Mouse (Mus musculus): ENCODE results near the gene Piwil4. TPM values are rescaled to one million over a fixed set of nuclear protein-coding genes. Genes with fewer than 3 reads are reported as not detected.

Piwil4 gene
- polyA plus RNA-seq, 1 experiment from 2014 or later, result 0.08 TPM

DNA sequence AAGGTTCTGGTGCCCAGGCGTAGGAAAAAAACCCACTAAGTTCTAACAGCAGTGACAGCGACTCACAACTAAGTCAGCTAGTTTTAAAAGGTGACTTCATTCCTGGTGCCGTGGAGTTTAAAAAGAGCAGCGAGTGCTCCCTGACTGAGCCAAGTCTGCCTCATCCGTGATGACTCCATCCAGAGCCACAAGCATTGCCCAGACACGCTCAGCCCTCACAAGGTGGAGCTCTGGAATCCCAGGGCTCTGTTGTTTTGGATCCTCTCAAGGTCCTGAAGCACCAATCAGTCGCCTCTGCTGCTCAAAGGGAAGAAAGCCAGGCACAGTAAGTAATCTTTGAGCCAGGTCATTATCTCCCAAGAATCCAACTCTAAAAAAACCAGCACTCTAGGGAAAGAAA lies 77.7 kb downstream of the Piwil4 start:
- Histone ChIP-seq H3K4me3 (no peak overlapping the region), H3K27me3 (no peaks in the 10 kb centered on the region), H3K4me1 (replicated peaks) (peaks cover 9% of the 10 kb centered on the region; the same call in 1 of the 2 replicates), H3K36me3 (no peaks in the 10 kb centered on the region), H3K27ac (no peak overlapping the region), H3K9ac (no peak overlapping the region), H3K9me3 (replicated peaks) (no peaks in the 10 kb centered on the region), H3K4me2 (no peak overlapping the region)
- no peak for ATAC-seq (replicated peaks; ENCODE audit: insufficient number of reproducible peaks, insufficient read depth, low FRiP score, low read depth)
- WGBS, result 55% methylated on average over 7 of the region's 7 CpGs

DNA sequence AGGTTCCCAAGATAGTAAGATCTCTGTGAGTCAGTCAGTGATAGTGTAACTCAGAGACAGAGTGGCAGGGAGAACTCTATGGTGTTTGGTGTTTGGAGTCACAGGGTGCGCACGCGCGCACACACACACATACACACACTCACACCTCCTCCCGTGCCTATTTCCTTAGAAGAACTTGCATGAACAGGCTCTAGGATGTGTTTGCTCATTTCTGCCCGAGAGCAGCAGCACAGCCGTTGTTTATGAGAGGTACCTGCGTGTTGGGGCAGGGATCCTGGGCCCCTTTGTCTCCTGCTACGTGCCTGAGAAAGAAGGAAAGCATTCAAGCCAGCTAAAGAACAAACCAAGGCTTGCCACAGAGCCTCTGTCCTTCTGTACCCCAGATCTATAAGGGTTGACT lies 78.4 kb downstream of the Piwil4 start:
- no peak overlapping the region for H3K4me2 ChIP-seq
- no peak for ATAC-seq (replicated peaks; ENCODE audit: insufficient number of reproducible peaks, insufficient read depth, low FRiP score, low read depth)
- no peaks in the 10 kb centered on the region for H3K36me3 ChIP-seq
- no peak overlapping the region for H3K27ac ChIP-seq
- no peaks in the 10 kb centered on the region for H3K9me3 ChIP-seq (replicated peaks)
- no peak overlapping the region for H3K9ac ChIP-seq
- no peaks in the 10 kb centered on the region for H3K27me3 ChIP-seq
- 86% methylated on average over 9 of the region's 9 CpGs for WGBS
- H3K4me3 ChIP-seq, result no peak overlapping the region
- H3K4me1 ChIP-seq (replicated peaks), result peaks cover 9% of the 10 kb centered on the region; the same call in 1 of the 2 replicates

DNA sequence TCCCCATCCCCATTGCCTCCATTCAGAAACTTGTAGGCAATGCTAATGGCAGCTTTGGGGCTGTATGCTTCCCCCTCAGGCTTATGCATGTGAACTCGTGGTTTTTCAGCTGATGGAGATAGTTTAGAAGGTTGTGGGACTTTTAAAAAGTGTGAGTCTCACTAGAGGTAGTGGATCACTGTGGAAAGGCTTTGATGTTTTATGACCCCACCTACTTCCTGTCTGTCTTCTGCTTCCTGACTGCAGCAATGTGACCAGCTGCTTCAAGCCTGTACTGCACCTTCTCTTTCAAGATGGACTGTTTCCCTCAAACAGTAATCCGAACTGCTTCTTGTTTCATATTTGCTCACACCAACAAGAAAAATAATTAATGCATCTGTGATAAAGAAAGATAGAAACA lies 82.6 kb downstream of the Piwil4 start:
- no peak overlapping the region for H3K4me3 ChIP-seq
- no peak overlapping the region for H3K9ac ChIP-seq
- no peaks in the 10 kb centered on the region for H3K9me3 ChIP-seq (replicated peaks)
- H3K36me3 ChIP-seq, result no peaks in the 10 kb centered on the region
- no peaks in the 10 kb centered on the region for H3K27me3 ChIP-seq
- peaks cover 4% of the 10 kb centered on the region; the same call in 1 of the 2 replicates for H3K4me1 ChIP-seq (replicated peaks)
- no peak overlapping the region for H3K4me2 ChIP-seq
- H3K27ac ChIP-seq, result no peak overlapping the region
- no peak for ATAC-seq (replicated peaks; ENCODE audit: insufficient number of reproducible peaks, insufficient read depth, low FRiP score, low read depth)
- 47% methylated on average over 2 of the region's 2 CpGs for WGBS

DNA sequence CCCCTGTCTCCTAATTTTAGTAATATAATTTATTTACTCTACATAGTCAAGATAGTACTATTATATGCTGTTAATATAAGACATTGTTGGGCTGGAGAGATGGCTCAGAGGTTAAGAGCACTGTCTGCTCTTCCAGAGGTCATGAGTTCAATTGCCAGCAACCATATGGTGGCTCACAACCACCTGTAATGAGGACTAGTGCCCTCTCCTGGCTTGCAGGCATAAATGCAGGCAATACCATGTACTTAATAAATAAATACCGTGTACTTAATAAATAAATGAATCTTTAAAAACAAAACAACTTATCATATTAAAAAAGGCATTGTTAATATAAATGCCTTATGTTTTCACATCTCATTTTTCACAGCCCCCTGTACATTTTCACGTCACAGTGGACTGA lies 86.5 kb downstream of the Piwil4 start:
- no peak overlapping the region for H3K9ac ChIP-seq
- ATAC-seq (replicated peaks; ENCODE audit: insufficient number of reproducible peaks, insufficient read depth, low FRiP score, low read depth), result no peak
- WGBS, result 84% methylated on average over 2 of the region's 2 CpGs

DNA sequence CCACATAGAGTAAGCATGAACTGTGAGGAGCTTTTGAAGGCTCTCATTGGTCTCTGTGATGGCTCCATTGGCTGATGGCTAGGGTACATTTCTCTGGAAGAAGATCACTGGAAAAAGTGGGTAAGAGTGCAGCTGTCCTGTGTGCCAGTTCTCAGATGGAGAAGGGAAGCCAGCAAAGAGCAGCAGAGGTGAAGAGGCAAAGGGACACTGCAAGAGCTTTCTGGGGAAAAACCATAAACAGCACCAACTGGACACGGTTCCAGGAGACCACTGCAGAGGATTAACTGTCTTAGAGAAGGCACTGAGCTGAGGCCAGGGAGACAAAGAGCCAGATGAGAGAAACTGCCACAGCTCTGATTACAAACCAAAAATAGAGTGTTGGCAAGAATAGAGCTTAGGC lies 87.8 kb downstream of the Piwil4 start:
- WGBS, result 51% methylated on average over 1 of the region's 1 CpGs
- Histone ChIP-seq H3K27ac (no peak overlapping the region), H3K4me2 (no peak overlapping the region), H3K27me3 (no peaks in the 10 kb centered on the region), H3K4me1 (replicated peaks) (no peaks in the 10 kb centered on the region; the same call in 1 of the 2 replicates), H3K9me3 (replicated peaks) (no peaks in the 10 kb centered on the region), H3K36me3 (no peaks in the 10 kb centered on the region), H3K9ac (no peak overlapping the region), H3K4me3 (no peak overlapping the region)
- ATAC-seq (replicated peaks; ENCODE audit: insufficient number of reproducible peaks, insufficient read depth, low FRiP score, low read depth), result no peak

More for the DNA sequence above, 86.5 kb downstream of the Piwil4 start:
- no peak overlapping the region for H3K27ac ChIP-seq
- no peaks in the 10 kb centered on the region for H3K36me3 ChIP-seq
- no peaks in the 10 kb centered on the region for H3K27me3 ChIP-seq
- H3K9me3 ChIP-seq (replicated peaks), result no peaks in the 10 kb centered on the region
- no peak overlapping the region for H3K4me3 ChIP-seq
- H3K4me2 ChIP-seq, result no peak overlapping the region
- no peaks in the 10 kb centered on the region; the same call in 1 of the 2 replicates for H3K4me1 ChIP-seq (replicated peaks)

DNA sequence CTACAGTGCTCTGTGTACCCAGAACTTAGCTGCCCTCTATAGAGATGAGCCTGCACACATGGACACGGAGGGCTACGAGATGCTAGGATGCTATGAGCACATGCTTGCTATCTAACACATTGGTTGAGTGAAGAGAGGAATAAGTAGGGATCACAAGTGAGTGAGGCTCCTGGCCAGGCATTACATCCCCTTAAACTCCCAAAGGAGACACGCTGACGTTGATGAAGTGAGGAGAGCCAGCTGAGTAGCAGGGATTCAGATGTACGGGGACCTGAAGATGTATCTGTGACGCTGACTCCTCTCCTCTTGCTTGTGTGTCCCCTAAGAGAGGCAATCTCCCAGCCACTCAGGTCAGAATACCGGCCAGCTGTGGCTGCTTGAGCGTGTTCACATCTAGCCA lies 92.7 kb downstream of the Piwil4 start:
- no peak for ATAC-seq (replicated peaks; ENCODE audit: insufficient number of reproducible peaks, insufficient read depth, low FRiP score, low read depth)
- no peak overlapping the region for H3K27ac ChIP-seq
- H3K9me3 ChIP-seq (replicated peaks), result no peaks in the 10 kb centered on the region
- 73% methylated on average over 8 of the region's 8 CpGs for WGBS
- H3K36me3 ChIP-seq, result no peaks in the 10 kb centered on the region
- no peaks in the 10 kb centered on the region for H3K27me3 ChIP-seq
- peaks cover 8% of the 10 kb centered on the region for H3K4me1 ChIP-seq (replicated peaks)
- H3K4me3 ChIP-seq, result no peak overlapping the region
- no peak overlapping the region for H3K9ac ChIP-seq
- no peak overlapping the region for H3K4me2 ChIP-seq

DNA sequence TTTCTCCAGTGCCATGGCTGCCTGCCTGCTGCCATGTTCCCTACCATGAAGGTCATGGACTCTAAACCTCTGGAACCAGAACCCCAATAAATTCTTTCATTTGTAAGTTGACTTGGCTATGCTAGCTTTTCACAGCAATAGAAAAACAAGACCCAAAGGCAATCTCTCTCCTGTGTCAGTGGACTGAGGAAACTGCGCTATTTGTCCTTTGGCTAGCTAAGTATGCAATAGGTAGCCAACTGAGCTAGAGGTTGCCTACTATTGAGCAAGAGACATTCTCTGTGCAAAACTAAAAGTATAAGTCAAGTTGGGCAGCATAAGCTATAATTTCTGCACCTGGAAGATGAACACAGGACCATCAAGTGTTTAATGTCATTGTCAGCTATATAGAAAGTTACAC lies 93.9 kb downstream of the Piwil4 start:
- Histone ChIP-seq H3K36me3 (no peaks in the 10 kb centered on the region), H3K4me1 (replicated peaks) (peaks cover 18% of the 10 kb centered on the region), H3K4me3 (no peak overlapping the region), H3K27ac (no peak overlapping the region), H3K9me3 (replicated peaks) (no peaks in the 10 kb centered on the region), H3K27me3 (no peaks in the 10 kb centered on the region), H3K4me2 (no peak overlapping the region), H3K9ac (no peak overlapping the region)
- no peak for ATAC-seq (replicated peaks; ENCODE audit: insufficient number of reproducible peaks, insufficient read depth, low FRiP score, low read depth)
- 92% methylated on average over 1 of the region's 1 CpGs for WGBS

Other genes with a start within 250 kb of the Piwil4 start
- gene Kdm4d, start 240.3 kb downstream of the Piwil4 start, polyA plus RNA-seq (2015; fragmentation: Nextera tagmentation; extraction: Ambion mirVana), result 0.11 and 0.15 TPM in 2 replicates
- gene Cwc15, start 240.1 kb downstream of the Piwil4 start, polyA plus RNA-seq (2015; fragmentation: Nextera tagmentation; extraction: Ambion mirVana), result 103 and 118 TPM in 2 replicates
- gene Amotl1, start 95.7 kb downstream of the Piwil4 start, polyA plus RNA-seq (2015; fragmentation: Nextera tagmentation; extraction: Ambion mirVana), result 16.1 and 19.6 TPM in 2 replicates
- 1.2 and 1.4 TPM in 2 replicates for gene Fut4, start 11.7 kb upstream of the Piwil4 start, polyA plus RNA-seq (2015; fragmentation: Nextera tagmentation; extraction: Ambion mirVana)
- gene 1700012B09Rik, start 30.3 kb upstream of the Piwil4 start, polyA plus RNA-seq (2015; fragmentation: Nextera tagmentation; extraction: Ambion mirVana), result 0.26 and 0.43 TPM in 2 replicates
- gene Mre11a, start 43.9 kb upstream of the Piwil4 start, polyA plus RNA-seq (2015; fragmentation: Nextera tagmentation; extraction: Ambion mirVana), result 12.8 and 14.5 TPM in 2 replicates
- 18.9 and 21.3 TPM in 2 replicates for gene Ankrd49, start 44.1 kb upstream of the Piwil4 start, polyA plus RNA-seq (2015; fragmentation: Nextera tagmentation; extraction: Ambion mirVana)
- gene Gpr83, start 119.5 kb upstream of the Piwil4 start, polyA plus RNA-seq (2015; fragmentation: Nextera tagmentation; extraction: Ambion mirVana), result 0.26 and 2.3 TPM in 2 replicates
- 0.13 and 1.8 TPM in 2 replicates for gene Izumo1r, start 163.2 kb upstream of the Piwil4 start, polyA plus RNA-seq (2015; fragmentation: Nextera tagmentation; extraction: Ambion mirVana)

Measured in heart, embryonic 15.5 days (tissue).